Mouse (Mus musculus): ENCODE data around the gene Rheb. TPM values are rescaled to one million over a fixed set of nuclear protein-coding genes. Genes with fewer than 3 reads are reported as not detected.
A peak's percentile ranks its signal among the peaks of the same experiment; 100 is the strongest.
"Not testable (repeated sequence)": the region's sequence is repeated elsewhere in the genome, so short reads cannot be mapped to it uniquely, and the experiment has no call there.

Gene Rheb
- polyA plus RNA-seq, 1 experiment from 2014 or later = 105 TPM

GRCm38 (mm10) chr5:24841662-24842273, 656 bp downstream of the Rheb start:
- DNase-seq (peak; percentile 40), ATAC-seq (ENCODE audit: low read depth) (peak; percentile 1)
- Histone ChIP-seq H3K4me2 (peak overlapping the region; percentile 92), H3K27ac (peak overlapping the region; percentile 100), H3K4me3 (replicated peaks) (peak overlapping the region; percentile 95), H3K9ac (peak overlapping the region; percentile 97), H3K9me3 (replicated peaks) (no peaks in the 10 kb centered on the region), H3K36me3 (0 out of 2 replicates have a peak, but pooled peaks cover 3% of the 10 kb centered on the region), H3K4me1 (replicated peaks) (peaks cover 48% of the 10 kb centered on the region), H3K27me3 (no peaks in the 10 kb centered on the region)
- under 1% methylated on average over 50 of the region's 50 CpGs for WGBS (ENCODE audit: insufficient replicate concordance)

- H3K27ac ChIP-seq = peak overlapping the region; percentile 100
- H3K4me2 ChIP-seq = peak overlapping the region; percentile 92
- WGBS (ENCODE audit: insufficient replicate concordance) = 10% methylated on average over 11 of the region's 11 CpGs
- H3K4me3 ChIP-seq (replicated peaks) = peak overlapping the region; percentile 95
- 0 out of 2 replicates have a peak, but pooled peaks cover 3% of the 10 kb centered on the region for H3K36me3 ChIP-seq
- peaks cover 51% of the 10 kb centered on the region for H3K4me1 ChIP-seq (replicated peaks)
- no peaks in the 10 kb centered on the region for H3K9me3 ChIP-seq (replicated peaks)
- ATAC-seq (ENCODE audit: low read depth) (no peak), DNase-seq (no peak)
- no peaks in the 10 kb centered on the region for H3K27me3 ChIP-seq
- H3K9ac ChIP-seq = peak overlapping the region; percentile 97
Observed at GRCm38 (mm10) chr5:24840975-24841431, 1.4 kb downstream of the Rheb start.

- 70% methylated on average over 5 of the region's 5 CpGs for WGBS (ENCODE audit: insufficient replicate concordance)
- Histone ChIP-seq H3K9ac (no peak overlapping the region), H3K4me3 (replicated peaks) (no peak overlapping the region), H3K9me3 (replicated peaks) (no peaks in the 10 kb centered on the region), H3K4me2 (no peak overlapping the region), H3K27me3 (no peaks in the 10 kb centered on the region), H3K4me1 (replicated peaks) (peaks cover 52% of the 10 kb centered on the region), H3K36me3 (0 out of 2 replicates have a peak, but pooled peaks cover 3% of the 10 kb centered on the region), H3K27ac (no peak overlapping the region)
- ATAC-seq (ENCODE audit: low read depth) = no peak
- DNase-seq = no peak
Observed at GRCm38 (mm10) chr5:24834491-24834890, 7.9 kb downstream of the Rheb start.

GRCm38 (mm10) chr5:24831912-24832311, 10.5 kb downstream of the Rheb start:
- 69% methylated on average over 3 of the region's 3 CpGs for WGBS (ENCODE audit: insufficient replicate concordance)
- no peak overlapping the region for H3K4me3 ChIP-seq (replicated peaks)

GRCm38 (mm10) chr5:24828446-24828845, 14.0 kb downstream of the Rheb start:
- Histone ChIP-seq H3K36me3 (peaks cover 6% of the 10 kb centered on the region; the same call in 1 of the 2 replicates), H3K27ac (no peak overlapping the region), H3K27me3 (no peaks in the 10 kb centered on the region), H3K4me2 (no peak overlapping the region), H3K4me1 (replicated peaks) (peaks cover 61% of the 10 kb centered on the region), H3K9ac (no peak overlapping the region), H3K9me3 (replicated peaks) (no peaks in the 10 kb centered on the region), H3K4me3 (replicated peaks) (no peak overlapping the region)
- DNase-seq (no peak), ATAC-seq (ENCODE audit: low read depth) (no peak)
- WGBS (ENCODE audit: insufficient replicate concordance) = 78% methylated on average over 3 of the region's 3 CpGs

More at GRCm38 (mm10) chr5:24831912-24832311, 10.5 kb downstream of the Rheb start:
- Histone ChIP-seq H3K27me3 (no peaks in the 10 kb centered on the region), H3K9ac (no peak overlapping the region), H3K9me3 (replicated peaks) (no peaks in the 10 kb centered on the region), H3K27ac (no peak overlapping the region), H3K4me1 (replicated peaks) (peaks cover 50% of the 10 kb centered on the region), H3K4me2 (no peak overlapping the region), H3K36me3 (peaks cover 1% of the 10 kb centered on the region; the same call in 1 of the 2 replicates)
- no peak for DNase-seq
- no peak for ATAC-seq (ENCODE audit: low read depth)

GRCm38 (mm10) chr5:24827173-24827572, 15.3 kb downstream of the Rheb start:
- ATAC-seq (ENCODE audit: low read depth) = no peak

GRCm38 (mm10) chr5:24826056-24826770, 16.2 kb downstream of the Rheb start:
- no peak overlapping the region for H3K4me3 ChIP-seq (replicated peaks)
- H3K4me1 ChIP-seq (replicated peaks) = peaks cover 51% of the 10 kb centered on the region
- WGBS (ENCODE audit: insufficient replicate concordance) = 68% methylated on average over 9 of the region's 9 CpGs
- DNase-seq (no peak), ATAC-seq (ENCODE audit: low read depth) (no peak)
- H3K4me2 ChIP-seq = no peak overlapping the region
- no peak overlapping the region for H3K9ac ChIP-seq
- H3K36me3 ChIP-seq = peaks cover 6% of the 10 kb centered on the region; the same call in 1 of the 2 replicates
- no peak overlapping the region for H3K27ac ChIP-seq
- H3K27me3 ChIP-seq = no peaks in the 10 kb centered on the region
- no peaks in the 10 kb centered on the region for H3K9me3 ChIP-seq (replicated peaks)

More at GRCm38 (mm10) chr5:24827173-24827572, 15.3 kb downstream of the Rheb start:
- H3K9me3 ChIP-seq (replicated peaks) = no peaks in the 10 kb centered on the region
- no peak overlapping the region for H3K27ac ChIP-seq
- no peaks in the 10 kb centered on the region for H3K27me3 ChIP-seq
- no peak overlapping the region for H3K4me3 ChIP-seq (replicated peaks)
- no peak overlapping the region for H3K4me2 ChIP-seq
- DNase-seq = no peak
- H3K36me3 ChIP-seq = peaks cover 6% of the 10 kb centered on the region; the same call in 1 of the 2 replicates
- peaks cover 51% of the 10 kb centered on the region for H3K4me1 ChIP-seq (replicated peaks)
- 59% methylated on average over 2 of the region's 2 CpGs for WGBS (ENCODE audit: insufficient replicate concordance)
- no peak overlapping the region for H3K9ac ChIP-seq

GRCm38 (mm10) chr5:24825365-24826055, 16.9 kb downstream of the Rheb start:
- DNase-seq (no peak), ATAC-seq (ENCODE audit: low read depth) (no peak)
- Histone ChIP-seq H3K4me1 (replicated peaks) (peaks cover 52% of the 10 kb centered on the region), H3K27me3 (no peaks in the 10 kb centered on the region), H3K4me2 (no peak overlapping the region), H3K27ac (no peak overlapping the region), H3K9me3 (replicated peaks) (no peaks in the 10 kb centered on the region), H3K9ac (no peak overlapping the region), H3K36me3 (peaks cover 6% of the 10 kb centered on the region; the same call in 1 of the 2 replicates), H3K4me3 (replicated peaks) (no peak overlapping the region)
- 66% methylated on average over 4 of the region's 4 CpGs for WGBS (ENCODE audit: insufficient replicate concordance)

GRCm38 (mm10) chr5:24823864-24824405, 18.5 kb downstream of the Rheb start:
- no peaks in the 10 kb centered on the region for H3K9me3 ChIP-seq (replicated peaks)
- DNase-seq = no peak
- ATAC-seq (ENCODE audit: low read depth) = no peak
- WGBS (ENCODE audit: insufficient replicate concordance) = 75% methylated on average over 6 of the region's 6 CpGs
- peaks cover 52% of the 10 kb centered on the region for H3K4me1 ChIP-seq (replicated peaks)
- peaks cover 11% of the 10 kb centered on the region; the same call in 1 of the 2 replicates for H3K36me3 ChIP-seq
- no peak overlapping the region for H3K4me2 ChIP-seq
- no peaks in the 10 kb centered on the region for H3K27me3 ChIP-seq
- no peak overlapping the region for H3K4me3 ChIP-seq (replicated peaks)
- no peak overlapping the region for H3K27ac ChIP-seq
- H3K9ac ChIP-seq = no peak overlapping the region

- Histone ChIP-seq H3K36me3 (peaks cover 14% of the 10 kb centered on the region; the same call in 1 of the 2 replicates), H3K27me3 (no peaks in the 10 kb centered on the region), H3K4me1 (replicated peaks) (peaks cover 42% of the 10 kb centered on the region), H3K4me2 (no peak overlapping the region), H3K4me3 (replicated peaks) (no peak overlapping the region), H3K9ac (no peak overlapping the region), H3K27ac (no peak overlapping the region), H3K9me3 (replicated peaks) (no peaks in the 10 kb centered on the region)
- DNase-seq (no peak), ATAC-seq (ENCODE audit: low read depth) (no peak)
- 77% methylated on average over 3 of the region's 3 CpGs for WGBS (ENCODE audit: insufficient replicate concordance)
Observed at GRCm38 (mm10) chr5:24822781-24823180, 19.6 kb downstream of the Rheb start.

- WGBS (ENCODE audit: insufficient replicate concordance) = 80% methylated on average over 3 of the region's 3 CpGs
- H3K4me2 ChIP-seq; H3K27me3 ChIP-seq; H3K4me3 ChIP-seq (replicated peaks); H3K27ac ChIP-seq; DNase-seq; H3K9me3 ChIP-seq (replicated peaks); H3K9ac ChIP-seq; ATAC-seq (ENCODE audit: low read depth): not testable (repeated sequence)
- Histone ChIP-seq H3K4me1 (replicated peaks) (peaks cover 36% of the 10 kb centered on the region), H3K36me3 (peaks cover 17% of the 10 kb centered on the region)
Observed at GRCm38 (mm10) chr5:24822231-24822630, 20.2 kb downstream of the Rheb start.
